Mouse (Mus musculus): ENCODE results near the gene Ano2.

- TF ChIP-seq CTCF (IDR thresholded peaks at IDR 0.05; ENCODE audit: insufficient read depth, low read length) (no peak), POLR2A (IDR thresholded peaks at IDR 0.05; ENCODE audit: borderline replicate concordance, extremely low read depth, low read depth, low read length) (no peak)
Observed at GRCm38 (mm10) chr6:125743203-125744100, 53.2 kb downstream of the Ano2 start.

All from lung, adult 2 months (tissue).